Mouse (Mus musculus) brain, embryonic 14.5 days (tissue): Measurements from ENCODE around the gene Lgr4. TPM values are rescaled to one million over a fixed set of nuclear protein-coding genes. Genes with fewer than 3 reads are reported as not detected.

Source experiments
- DNase-seq: peaks from one replicate; pipeline ENCODE4 v3.0.0-alpha.2; 2011; ENCODE audit warnings: low read depth
- CTCF ChIP-seq: fragments of 200-500 bp; IDR thresholded peaks from 2 replicates; pipeline ENCODE4 v1.5.1; 2012; ENCODE audit warnings: inconsistent platforms, mild to moderate bottlenecking, moderate library complexity, borderline replicate concordance; ENCODE audit not compliant: insufficient read depth, insufficient read length; ENCODE audit errors: extremely low read depth
- POLR2A ChIP-seq: fragments of 200-500 bp; IDR thresholded peaks from 2 replicates; pipeline ENCODE4 v1.6.1; 2012; ENCODE audit warnings: mild to moderate bottlenecking, inconsistent platforms, borderline replicate concordance; ENCODE audit not compliant: poor library complexity, insufficient read depth, insufficient read length, severe bottlenecking; ENCODE audit errors: extremely low read depth
- polyA plus RNA-seq: library from polyadenylated mRNA; depleted of rRNA; stranded (reverse); fragments of >200 nt; gene quantifications from 2 replicates; pipeline ENCODE4 v1.2.3, GENCODE M21; 2012

The Lgr4 gene
- polyA plus RNA-seq, 1 experiment: 15.1 TPM

- DNase-seq: peak; percentile 95
- TF ChIP-seq POLR2A (no peak), CTCF (peak; percentile 95)
Observed at GRCm38 (mm10) chr2:109904171-109904821, 13.2 kb upstream of the Lgr4 start.

DNA sequence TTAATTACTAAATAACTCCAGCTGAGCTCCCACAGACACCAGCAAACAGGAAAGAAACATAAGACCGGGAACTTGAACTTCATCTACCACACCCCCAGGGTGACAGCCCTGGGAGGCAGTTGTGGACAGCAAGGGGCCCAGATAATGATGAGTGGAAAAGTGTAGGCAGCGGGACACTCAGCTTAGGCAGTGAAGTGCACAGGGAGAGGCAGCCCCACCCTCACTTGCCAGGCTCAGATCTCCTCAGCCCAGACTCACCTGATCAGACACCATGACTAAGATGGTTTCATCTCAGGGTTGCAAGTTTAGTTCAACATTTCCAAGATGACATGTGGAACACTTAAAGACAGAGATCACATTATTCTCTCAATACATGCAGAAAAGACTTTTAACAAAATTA is 8.3 kb upstream of the Lgr4 start:
- DNase-seq: no peak
- no peak for TF ChIP-seq POLR2A
- no peak for TF ChIP-seq CTCF

GRCm38 (mm10) chr2:109912216-109912615 is 5.2 kb upstream of the Lgr4 start:
- DNase-seq: no peak
- TF ChIP-seq POLR2A: no peak
- no peak for TF ChIP-seq CTCF

- no peak for DNase-seq
- TF ChIP-seq CTCF: no peak
- TF ChIP-seq POLR2A: no peak
Observed at GRCm38 (mm10) chr2:109912766-109913165, 4.7 kb upstream of the Lgr4 start.

- no peak for DNase-seq
Observed at GRCm38 (mm10) chr2:109913241-109913640, 4.2 kb upstream of the Lgr4 start.

GRCm38 (mm10) chr2:109914601-109915000 is 2.8 kb upstream of the Lgr4 start:
- TF ChIP-seq CTCF (no peak), POLR2A (no peak)
- no peak for DNase-seq

More at GRCm38 (mm10) chr2:109913241-109913640, 4.2 kb upstream of the Lgr4 start:
- no peak for TF ChIP-seq CTCF
- no peak for TF ChIP-seq POLR2A

DNA sequence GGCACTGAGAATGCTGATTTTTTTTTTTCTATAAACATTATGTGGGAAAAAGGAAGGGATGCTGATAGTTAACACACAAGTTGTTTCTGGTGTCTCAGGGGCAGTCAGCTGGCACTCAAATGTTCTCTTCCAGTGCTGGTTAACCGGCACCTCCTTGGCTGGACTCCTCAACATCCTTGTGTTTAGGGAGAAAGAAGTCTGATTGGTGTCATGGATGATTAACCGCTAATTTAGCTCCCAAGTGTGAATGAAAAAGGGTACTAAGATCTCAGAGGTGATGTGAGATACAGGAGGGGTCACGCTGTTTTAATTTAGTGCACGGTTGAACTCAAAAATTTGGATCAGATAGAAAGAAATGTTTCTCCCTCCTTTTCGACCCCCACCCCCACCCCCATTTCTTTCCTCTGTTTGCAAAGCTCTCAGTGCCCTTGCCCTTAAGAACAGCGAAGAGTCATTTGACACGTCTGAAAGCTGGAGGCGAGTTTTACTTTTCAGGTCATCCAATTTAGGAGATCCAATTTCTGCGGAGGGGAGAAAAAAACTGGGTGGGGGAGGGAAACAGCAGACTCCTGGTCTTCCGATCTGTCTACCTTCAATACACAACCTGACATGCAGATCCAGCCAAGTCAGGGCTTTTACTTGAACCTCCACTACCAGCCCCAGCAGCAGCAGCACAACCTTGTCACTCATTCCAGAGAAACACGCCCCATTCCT is 508 bp upstream of the Lgr4 start:
- TF ChIP-seq POLR2A (no peak), CTCF (no peak)
- peak; percentile 27 for DNase-seq

DNA sequence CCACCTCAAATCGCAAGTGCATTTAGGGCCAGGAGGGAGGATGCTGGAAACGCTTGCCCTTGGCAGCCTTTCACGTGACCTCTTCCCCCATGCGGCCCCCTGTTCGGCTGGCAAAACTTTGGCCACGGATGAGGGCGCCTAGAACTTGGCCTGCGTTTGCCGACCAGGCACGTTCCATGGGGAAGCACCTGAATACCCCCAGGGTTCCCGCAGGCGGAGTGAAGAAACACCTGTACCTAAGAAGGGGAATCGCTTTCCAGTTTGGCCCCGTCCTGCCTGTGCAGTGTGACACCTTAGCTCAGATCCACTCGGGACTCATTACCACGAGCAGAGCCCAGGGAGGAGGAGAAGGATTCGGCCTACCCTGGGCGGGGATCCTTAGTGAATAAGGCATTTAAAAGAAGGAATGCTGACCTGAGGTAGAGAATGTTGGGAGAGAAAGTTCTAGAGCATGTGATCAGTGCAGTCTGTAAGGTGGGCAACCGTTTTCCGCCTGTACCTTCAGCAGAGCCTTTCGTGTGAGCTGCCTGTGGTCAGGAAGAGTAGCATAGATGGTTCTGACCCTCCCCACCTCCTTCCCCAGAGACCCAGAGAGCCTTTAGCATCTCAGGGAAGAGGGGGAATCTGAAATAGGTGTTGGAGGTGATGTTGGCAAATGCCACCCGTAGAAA is 1.3 kb downstream of the Lgr4 start:
- no peak for TF ChIP-seq CTCF
- no peak for TF ChIP-seq POLR2A
- DNase-seq: peak; percentile 24

DNA sequence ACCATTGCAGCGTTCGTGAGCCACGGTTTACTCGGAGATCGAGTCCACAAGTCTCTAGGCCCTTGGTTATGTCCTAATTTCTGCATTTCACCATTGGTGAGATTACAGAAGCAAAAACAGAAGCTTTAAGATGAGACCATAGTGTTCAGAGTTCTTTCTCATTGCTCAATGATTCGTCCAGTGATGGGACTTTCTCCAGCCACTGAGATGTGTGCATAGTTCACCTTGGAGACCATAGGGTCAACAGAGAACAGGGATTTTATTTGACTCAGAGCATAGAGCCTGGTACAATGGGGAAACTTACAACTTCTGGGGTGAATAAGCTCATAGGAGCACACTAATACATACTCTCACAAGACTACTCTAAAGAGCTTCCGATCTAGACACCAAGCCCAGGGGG is 3.0 kb downstream of the Lgr4 start:
- no peak for DNase-seq
- TF ChIP-seq CTCF (no peak), POLR2A (no peak)

- DNase-seq: peak; percentile 32
- no peak for TF ChIP-seq CTCF
- no peak for TF ChIP-seq POLR2A
Observed at GRCm38 (mm10) chr2:109921298-109922035, 4.0 kb downstream of the Lgr4 start.

DNA sequence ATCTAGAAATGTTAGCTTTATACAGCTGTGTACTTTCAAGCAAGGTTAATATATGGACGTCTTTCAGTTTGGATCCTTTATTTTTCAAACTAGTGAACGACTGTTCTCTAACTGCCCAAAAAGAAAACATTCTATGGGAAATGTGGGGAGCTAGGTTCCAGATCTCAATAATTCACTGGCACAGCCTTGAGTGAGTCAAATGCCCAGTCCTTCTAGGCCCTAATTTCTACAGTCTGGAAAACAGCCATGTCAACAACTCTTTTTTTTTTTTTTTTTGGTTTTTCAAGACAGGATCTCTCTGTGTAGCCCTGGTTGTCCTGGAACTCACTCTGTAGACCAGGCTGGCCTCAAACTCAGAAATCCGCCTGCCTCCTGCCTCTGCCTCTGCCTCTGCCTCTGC is 4.9 kb downstream of the Lgr4 start:
- DNase-seq: no peak
- TF ChIP-seq CTCF (no peak), POLR2A (no peak)
